Mouse (Mus musculus) embryonic facial prominence, embryonic 11.5 days (tissue): ENCODE data around the gene Hcn1. TPM values are rescaled to one million over a fixed set of nuclear protein-coding genes. Genes with fewer than 3 reads are reported as not detected.
"Not testable (repeated sequence)": the region's sequence is repeated elsewhere in the genome, so short reads cannot be mapped to it uniquely, and the experiment has no call there.

Experiments
- ATAC-seq: fragments of 200-750 bp; cut with Nextera tagmentation; replicated peaks from 2 replicates; pipeline ENCODE4 v1.8.0; 2017; ENCODE audit warnings: low read depth; ENCODE audit not compliant: insufficient number of reproducible peaks, low FRiP score, low TSS enrichment
- DNase-seq: peaks from one replicate; pipeline ENCODE4 v3.0.0-alpha.2; 2015; ENCODE audit warnings: low spot score
- H3K27ac ChIP-seq: fragments of 300-500 bp; sonication (generic); replicated peaks from 2 replicates; pipeline ENCODE4 v1.5.1; 2014; ENCODE audit warnings: mild to moderate bottlenecking, low read depth, low read length, control low read depth
- H3K27me3 ChIP-seq: fragments of 300-500 bp; sonication (generic); 2 replicates; pipeline ENCODE4 v1.6.1; 2014; ENCODE audit warnings: mild to moderate bottlenecking, low read length, moderate library complexity, mixed read lengths; ENCODE audit not compliant: control insufficient read depth, insufficient read depth
- H3K36me3 ChIP-seq: fragments of 300-500 bp; sonication (generic); replicated peaks from 2 replicates; pipeline ENCODE4 v1.6.1; 2014; ENCODE audit warnings: low read depth, mild to moderate bottlenecking, low read length, moderate library complexity, mixed read lengths; ENCODE audit not compliant: control insufficient read depth, insufficient read depth
- H3K4me1 ChIP-seq: fragments of 300-500 bp; sonication (generic); 2 replicates; pipeline ENCODE4 v1.6.1; 2014; ENCODE audit warnings: low read length, mixed read lengths; ENCODE audit not compliant: control insufficient read depth, insufficient read depth
- H3K4me2 ChIP-seq: fragments of 300-500 bp; sonication (generic); 2 replicates; pipeline ENCODE4 v1.6.1; 2014; ENCODE audit warnings: low read depth, mild to moderate bottlenecking, control low read depth, low read length, moderate library complexity
- H3K4me3 ChIP-seq: fragments of 300-500 bp; sonication (generic); 2 replicates; pipeline ENCODE4 v1.5.1; 2014; ENCODE audit warnings: low read depth, low read length, control low read depth
- H3K9ac ChIP-seq: fragments of 300-500 bp; sonication (generic); replicated peaks from 2 replicates; pipeline ENCODE4 v1.6.1; 2014; ENCODE audit warnings: mild to moderate bottlenecking, control low read depth, low read length
- H3K9me3 ChIP-seq: fragments of 300-500 bp; sonication (generic); replicated peaks from 2 replicates; pipeline ENCODE4 v1.6.1; 2016; ENCODE audit warnings: mild to moderate bottlenecking, low read length, inconsistent platforms, mixed read lengths; ENCODE audit not compliant: control insufficient read depth
- WGBS: fragments of 180-500 bp; shearing (Covaris S2); extraction: QIAGEN DNeasy Blood & Tissue Kit; methylation state at CpG from one replicate; pipeline ENCODE4 v1.1.7; 2014; 5-methylcytosine and 5-hydroxymethylcytosine counted together
- polyA plus RNA-seq: library from polyadenylated mRNA; unstranded; fragments of >200 nt; fragmentation: Nextera tagmentation; extraction: Ambion mirVana; gene quantifications from 2 replicates; pipeline ENCODE4 v1.2.1, GENCODE M21; 2014

Gene Hcn1
- polyA plus RNA-seq, 1 experiment from 2014 or later = 0.06 TPM

DNA sequence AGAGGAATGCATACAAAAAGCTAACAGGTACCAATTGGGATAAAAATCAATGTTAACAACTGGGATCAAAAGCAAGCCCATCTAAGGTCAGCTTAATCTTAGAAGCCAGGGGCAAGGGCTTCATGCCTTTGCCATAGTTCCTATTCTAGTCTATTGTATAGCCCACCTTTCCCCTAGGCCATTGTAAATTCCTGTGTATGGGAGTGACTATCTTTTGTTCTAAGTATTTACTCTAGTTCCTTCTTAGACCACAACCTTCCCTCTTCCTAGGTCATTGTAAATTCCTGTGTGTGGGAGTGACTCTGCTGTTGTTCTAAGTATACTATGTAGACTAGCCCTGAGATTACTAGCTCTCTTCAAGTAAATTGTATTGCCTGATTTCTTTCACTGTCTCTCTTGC, 420.8 kb downstream of the Hcn1 start:
- not testable (repeated sequence) for DNase-seq, H3K27ac ChIP-seq, H3K4me1 ChIP-seq, H3K27me3 ChIP-seq, H3K36me3 ChIP-seq, H3K4me3 ChIP-seq, ATAC-seq, H3K4me2 ChIP-seq, H3K9me3 ChIP-seq, H3K9ac ChIP-seq

DNA sequence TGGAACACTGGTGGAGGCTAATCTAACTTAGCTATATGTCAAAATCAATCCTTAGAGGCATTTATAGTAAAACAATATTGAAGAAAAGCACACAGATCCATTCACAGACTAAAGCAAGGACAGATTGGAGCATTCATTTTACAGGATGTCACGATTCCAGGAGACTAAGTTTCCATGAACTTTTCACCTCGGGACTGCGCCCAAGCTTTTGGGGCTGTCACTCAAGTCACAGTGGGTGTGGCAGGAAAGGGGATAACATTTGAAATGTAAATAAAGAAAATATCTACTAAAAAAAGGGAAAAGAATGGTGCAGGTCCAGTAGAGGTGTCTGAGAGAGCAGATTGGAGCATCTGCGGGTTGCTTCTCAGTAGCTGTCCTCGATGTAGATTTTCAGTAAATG, 421.3 kb downstream of the Hcn1 start:
- Histone ChIP-seq H3K4me3 (no peak overlapping the region), H3K4me1 (no peaks in the 10 kb centered on the region), H3K9me3 (no peaks in the 10 kb centered on the region), H3K9ac (no peak overlapping the region), H3K4me2 (no peak overlapping the region), H3K36me3 (no peaks in the 10 kb centered on the region), H3K27ac (no peak overlapping the region), H3K27me3 (no peaks in the 10 kb centered on the region)
- WGBS = 82% methylated on average over 5 of the region's 5 CpGs
- no peak for ATAC-seq
- no peak for DNase-seq

DNA sequence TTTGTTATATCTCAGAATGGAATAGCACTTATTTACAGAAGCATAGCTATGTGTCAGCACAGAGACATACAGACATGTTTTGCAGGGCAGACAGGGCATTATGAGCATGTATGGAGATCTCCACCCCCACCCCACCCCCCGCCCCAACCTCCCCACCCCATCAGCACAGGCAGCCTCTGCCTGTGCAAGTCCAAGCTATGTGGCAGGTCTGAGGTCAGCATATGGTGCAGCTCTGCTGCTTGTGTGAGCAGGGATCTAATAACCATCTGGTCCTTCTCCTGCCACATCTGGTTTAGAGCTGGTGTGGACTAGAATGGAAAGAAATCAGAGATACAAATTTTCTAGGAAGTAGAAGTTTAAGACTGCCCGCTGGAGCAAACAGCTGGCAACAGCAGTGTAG, 424.4 kb downstream of the Hcn1 start:
- peak; percentile 31 for DNase-seq
- H3K4me3 ChIP-seq = no peak overlapping the region
- no peak overlapping the region for H3K4me2 ChIP-seq
- ATAC-seq = peak; percentile 62; the same call in 1 of the 2 replicates
- 58% methylated on average over 2 of the region's 2 CpGs for WGBS
- no peaks in the 10 kb centered on the region for H3K9me3 ChIP-seq
- no peak overlapping the region for H3K27ac ChIP-seq
- H3K36me3 ChIP-seq = no peaks in the 10 kb centered on the region
- H3K9ac ChIP-seq = no peak overlapping the region
- H3K27me3 ChIP-seq = no peaks in the 10 kb centered on the region
- H3K4me1 ChIP-seq = no peaks in the 10 kb centered on the region

DNA sequence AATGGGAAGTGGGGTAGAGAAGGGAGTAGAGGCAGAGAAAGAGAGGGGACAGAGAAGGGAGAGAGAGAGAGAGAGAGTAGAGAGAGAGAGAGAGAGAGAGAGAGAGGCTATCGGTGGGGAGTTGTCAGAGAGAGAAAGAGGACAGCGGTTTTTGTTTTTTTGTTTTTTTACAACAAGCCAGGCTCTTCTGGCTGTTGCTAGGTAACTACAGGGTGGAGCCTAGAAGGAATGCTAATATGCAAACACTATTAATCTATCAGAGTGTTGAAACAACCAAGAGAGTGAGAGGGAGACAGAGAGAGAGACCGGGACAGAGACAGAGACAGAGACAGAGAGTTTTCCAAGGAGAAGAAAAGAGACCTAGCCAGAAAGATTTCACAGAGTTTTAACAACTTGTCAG, 425.7 kb downstream of the Hcn1 start:
- no peak overlapping the region for H3K27ac ChIP-seq
- H3K36me3 ChIP-seq = no peaks in the 10 kb centered on the region
- H3K4me3 ChIP-seq = no peak overlapping the region
- no peak overlapping the region for H3K4me2 ChIP-seq
- no peak for ATAC-seq
- no peaks in the 10 kb centered on the region for H3K4me1 ChIP-seq
- H3K9ac ChIP-seq = no peak overlapping the region
- no peaks in the 10 kb centered on the region for H3K9me3 ChIP-seq
- H3K27me3 ChIP-seq = no peaks in the 10 kb centered on the region
- 75% methylated on average over 3 of the region's 3 CpGs for WGBS
- no peak for DNase-seq

DNA sequence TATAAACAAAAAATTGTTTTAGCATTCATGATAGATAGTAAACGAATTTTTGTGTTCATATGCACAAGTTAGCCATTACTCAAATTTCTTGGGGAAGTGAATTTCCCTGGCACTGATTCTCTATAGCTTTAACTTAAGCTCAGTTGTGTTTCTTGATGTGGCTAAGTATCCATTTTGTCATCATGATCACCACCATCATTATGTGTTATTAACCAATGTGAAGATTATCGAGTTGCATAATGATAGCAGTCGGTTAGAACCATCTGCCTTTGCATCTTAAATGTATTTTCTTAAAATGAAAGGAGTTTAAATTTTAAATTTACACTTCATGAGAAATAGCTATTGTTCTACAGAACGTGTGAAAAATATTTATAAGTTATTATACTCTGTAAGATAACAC, 426.5 kb downstream of the Hcn1 start:
- WGBS = 78% methylated on average over 4 of the region's 4 CpGs

DNA sequence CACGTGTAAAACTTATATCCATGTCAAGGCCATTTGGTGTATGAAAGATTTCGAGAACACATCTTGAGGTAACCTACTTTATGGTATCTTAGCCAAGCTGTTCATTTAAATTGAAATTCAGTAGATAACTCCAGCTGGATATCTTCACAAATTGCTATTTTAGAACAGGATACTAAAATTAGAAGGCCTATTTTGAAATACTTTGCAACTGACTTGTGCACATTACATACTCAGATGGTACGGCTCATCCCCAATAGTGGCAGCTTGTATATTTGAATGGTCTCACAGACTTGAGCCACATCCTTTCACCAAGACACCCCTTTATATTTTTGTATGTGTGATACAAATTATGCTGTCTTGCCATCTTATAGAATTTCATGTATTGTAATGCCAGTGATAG, 427.5 kb downstream of the Hcn1 start:
- DNase-seq (no peak), ATAC-seq (no peak)
- Histone ChIP-seq H3K9me3 (no peaks in the 10 kb centered on the region), H3K4me2 (no peak overlapping the region), H3K4me3 (no peak overlapping the region), H3K27ac (no peak overlapping the region), H3K9ac (no peak overlapping the region), H3K27me3 (no peaks in the 10 kb centered on the region), H3K36me3 (no peaks in the 10 kb centered on the region), H3K4me1 (no peaks in the 10 kb centered on the region)
- WGBS = 80% methylated on average over 3 of the region's 3 CpGs

More for the DNA sequence above, 426.5 kb downstream of the Hcn1 start:
- no peak for ATAC-seq
- no peaks in the 10 kb centered on the region for H3K27me3 ChIP-seq
- DNase-seq = no peak
- no peak overlapping the region for H3K4me3 ChIP-seq
- H3K9me3 ChIP-seq = no peaks in the 10 kb centered on the region
- no peak overlapping the region for H3K9ac ChIP-seq
- H3K36me3 ChIP-seq = no peaks in the 10 kb centered on the region
- no peaks in the 10 kb centered on the region for H3K4me1 ChIP-seq
- no peak overlapping the region for H3K4me2 ChIP-seq
- H3K27ac ChIP-seq = no peak overlapping the region

DNA sequence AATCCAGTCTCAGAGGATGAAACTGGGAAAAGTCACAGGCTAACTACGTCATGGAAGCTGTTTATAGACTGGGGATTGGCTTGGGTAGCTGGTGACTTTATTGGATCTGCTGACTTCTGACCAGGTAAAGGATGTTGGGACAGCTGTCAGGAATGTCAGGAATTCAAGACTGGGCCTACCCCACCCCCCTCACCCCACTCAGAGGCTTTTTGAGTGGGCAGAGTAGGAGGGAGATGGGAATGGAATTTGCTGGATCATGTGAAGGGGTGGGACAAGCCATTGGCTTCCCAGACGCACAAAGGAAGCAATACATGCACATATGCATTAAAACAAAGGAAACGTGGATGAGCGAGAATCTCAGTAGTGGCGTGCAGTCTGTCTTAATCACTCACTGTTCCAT, 433.5 kb downstream of the Hcn1 start:
- WGBS = 83% methylated on average over 5 of the region's 5 CpGs
- ATAC-seq = no peak
- DNase-seq = no peak

More for the DNA sequence above, 433.5 kb downstream of the Hcn1 start:
- no peak overlapping the region for H3K9ac ChIP-seq
- H3K27me3 ChIP-seq = no peaks in the 10 kb centered on the region
- H3K4me3 ChIP-seq = no peak overlapping the region
- no peaks in the 10 kb centered on the region for H3K36me3 ChIP-seq
- no peak overlapping the region for H3K4me2 ChIP-seq
- H3K27ac ChIP-seq = no peak overlapping the region
- H3K9me3 ChIP-seq = no peaks in the 10 kb centered on the region
- H3K4me1 ChIP-seq = no peaks in the 10 kb centered on the region
